Mouse (Mus musculus): ENCODE results near the gene Ankrd2. TPM values are rescaled to one million over a fixed set of nuclear protein-coding genes. Genes with fewer than 3 reads are reported as not detected.

Ankrd2 gene
- 0.17 and 0.29 TPM in 2 replicates for polyA plus RNA-seq (2016; fragmentation: Nextera tagmentation; extraction: Ambion mirVana)

DNA sequence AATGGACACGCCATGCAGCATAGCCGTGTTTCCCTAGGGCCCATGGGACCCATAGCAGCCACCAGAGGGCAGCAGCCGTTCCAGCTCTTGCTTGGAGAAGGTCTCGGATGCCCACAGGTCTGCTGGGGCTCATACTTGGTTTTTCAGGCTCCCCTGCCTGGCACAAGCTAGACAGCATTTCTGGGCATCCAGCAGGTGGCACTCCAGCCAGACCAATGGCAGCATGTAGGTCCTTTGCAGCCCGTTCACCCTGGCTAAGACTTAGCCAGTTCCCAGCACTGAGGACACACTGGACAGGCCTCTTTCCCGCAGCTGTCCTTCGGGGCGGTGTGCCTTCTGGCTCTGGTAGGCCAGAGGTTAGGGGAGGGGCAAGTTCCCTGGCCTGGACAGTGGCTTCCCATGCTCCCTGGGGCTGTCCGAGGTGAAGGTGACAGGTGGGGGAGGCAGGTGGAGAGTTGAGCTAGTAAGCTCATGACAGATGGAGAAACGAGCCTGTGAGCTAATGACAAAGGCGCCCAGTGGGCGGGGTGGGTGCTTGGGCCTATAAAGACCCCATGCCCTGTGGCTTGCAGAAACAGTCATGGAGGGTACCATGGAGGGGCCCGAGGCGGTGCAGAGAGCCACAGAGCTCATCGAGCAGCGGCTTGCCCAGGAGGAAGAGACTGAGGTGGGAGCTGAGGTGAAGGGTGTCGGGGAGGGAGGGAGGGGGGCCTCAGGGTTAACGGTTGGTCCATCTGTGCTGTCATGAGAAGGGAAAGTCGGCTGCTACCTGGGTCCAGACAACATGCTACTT is at the start of gene Ankrd2:
Gene Ankrd2, plus strand, starts transcription at position 545 of the 793 bp plus-strand sequence.
- Histone ChIP-seq H3K9me3 (replicated peaks) (no peaks in the 10 kb centered on the region), H3K4me1 (peaks cover 18% of the 10 kb centered on the region), H3K27me3 (ENCODE audit: low read depth, poor library complexity, severe bottlenecking) (0 out of 2 replicates have a peak, but pooled peaks cover 8% of the 10 kb centered on the region), H3K36me3 (peaks cover 5% of the 10 kb centered on the region; the same call in 1 of the 2 replicates), H3K4me3 (no peak within 1 kb of the TSS), H3K27ac (replicated peaks) (peak within 1 kb of the TSS; percentile 52; the same call in 1 of the 2 replicates)
- peak; percentile 77 for DNase-seq (ENCODE audit: low spot score)
- 71% methylated on average over 19 of the region's 19 CpGs for whole genome bisulfite sequencing

GRCm38 (mm10) chr19:41987206-41987605 is 48.6 kb upstream of the Ankrd2 start:
- Histone ChIP-seq H3K27ac (replicated peaks) (no peak overlapping the region), H3K4me1 (peaks cover 32% of the 10 kb centered on the region), H3K27me3 (ENCODE audit: low read depth, poor library complexity, severe bottlenecking) (peaks cover 29% of the 10 kb centered on the region), H3K4me3 (no peak overlapping the region), H3K9me3 (replicated peaks) (no peaks in the 10 kb centered on the region), H3K36me3 (no peaks in the 10 kb centered on the region)
- no peak for DNase-seq (ENCODE audit: low spot score)
- 95% methylated on average over 4 of the region's 4 CpGs for WGBS

DNA sequence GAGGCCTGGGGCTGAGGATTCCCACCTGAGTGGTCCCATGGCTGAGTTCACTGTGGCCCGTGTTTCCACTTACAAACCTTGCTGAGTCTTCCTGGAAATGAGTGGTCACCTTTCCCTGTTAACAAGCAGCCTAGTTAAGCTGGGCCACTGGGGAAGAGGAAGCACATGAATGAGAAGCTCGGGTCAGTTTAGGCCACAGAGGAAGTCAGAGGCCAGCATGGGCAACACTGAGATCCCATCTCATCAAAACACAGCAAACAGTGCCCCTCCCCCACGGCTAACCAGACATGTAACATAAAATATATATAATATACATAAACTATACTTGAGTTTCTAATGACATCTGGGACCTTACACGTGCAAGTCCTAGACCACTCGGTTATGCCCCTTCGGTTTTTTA is 46.0 kb upstream of the Ankrd2 start:
- Histone ChIP-seq H3K4me3 (no peak overlapping the region), H3K27ac (replicated peaks) (no peak overlapping the region), H3K4me1 (peaks cover 25% of the 10 kb centered on the region), H3K9me3 (replicated peaks) (no peaks in the 10 kb centered on the region), H3K36me3 (no peaks in the 10 kb centered on the region), H3K27me3 (ENCODE audit: low read depth, poor library complexity, severe bottlenecking) (peaks cover 3% of the 10 kb centered on the region; the same call in 1 of the 2 replicates)
- 84% methylated on average over 6 of the region's 6 CpGs for WGBS
- DNase-seq (ENCODE audit: low spot score): no peak

GRCm38 (mm10) chr19:41991926-41992477 is 43.8 kb upstream of the Ankrd2 start:
- Histone ChIP-seq H3K9me3 (replicated peaks) (no peaks in the 10 kb centered on the region), H3K4me3 (no peak overlapping the region), H3K27ac (replicated peaks) (no peak overlapping the region), H3K36me3 (no peaks in the 10 kb centered on the region), H3K4me1 (peaks cover 41% of the 10 kb centered on the region), H3K27me3 (ENCODE audit: low read depth, poor library complexity, severe bottlenecking) (no peaks in the 10 kb centered on the region)
- no peak for DNase-seq (ENCODE audit: low spot score)
- 34% methylated on average over 6 of the region's 6 CpGs for WGBS

DNA sequence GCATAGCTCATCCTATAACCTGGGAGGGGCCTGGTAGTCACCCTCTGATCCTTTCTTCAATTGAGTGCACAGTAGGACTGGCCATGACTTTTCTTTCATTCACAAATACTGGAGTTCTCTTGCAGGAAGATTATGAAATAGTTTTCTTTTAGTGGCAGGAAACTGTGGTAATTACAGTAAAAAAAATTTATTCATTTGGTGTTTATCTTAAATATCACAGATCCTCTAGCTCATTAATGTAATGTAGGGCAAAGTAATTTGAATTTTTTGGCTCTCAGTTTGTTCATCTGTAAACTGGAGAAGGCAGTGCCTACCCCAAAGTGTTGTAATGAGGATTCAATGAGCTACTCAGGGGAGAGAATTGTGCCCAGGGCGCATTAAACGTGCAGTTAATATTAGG is 42.8 kb upstream of the Ankrd2 start:
- Histone ChIP-seq H3K4me1 (peaks cover 41% of the 10 kb centered on the region), H3K4me3 (no peak overlapping the region), H3K27me3 (ENCODE audit: low read depth, poor library complexity, severe bottlenecking) (no peaks in the 10 kb centered on the region), H3K36me3 (no peaks in the 10 kb centered on the region), H3K9me3 (replicated peaks) (no peaks in the 10 kb centered on the region), H3K27ac (replicated peaks) (no peak overlapping the region)
- WGBS: 94% methylated on average over 2 of the region's 2 CpGs
- no peak for DNase-seq (ENCODE audit: low spot score)

GRCm38 (mm10) chr19:41993484-41993883 is 42.3 kb upstream of the Ankrd2 start:
- no peaks in the 10 kb centered on the region for H3K27me3 ChIP-seq (ENCODE audit: low read depth, poor library complexity, severe bottlenecking)
- WGBS: 90% methylated on average over 6 of the region's 6 CpGs
- H3K9me3 ChIP-seq (replicated peaks): no peaks in the 10 kb centered on the region
- peaks cover 40% of the 10 kb centered on the region for H3K4me1 ChIP-seq
- no peak overlapping the region for H3K27ac ChIP-seq (replicated peaks)
- H3K36me3 ChIP-seq: no peaks in the 10 kb centered on the region
- DNase-seq (ENCODE audit: low spot score): no peak
- no peak overlapping the region for H3K4me3 ChIP-seq

- WGBS: 92% methylated on average over 7 of the region's 7 CpGs
- H3K27me3 ChIP-seq (ENCODE audit: low read depth, poor library complexity, severe bottlenecking): no peaks in the 10 kb centered on the region
- H3K4me1 ChIP-seq: peaks cover 34% of the 10 kb centered on the region
- H3K4me3 ChIP-seq: no peak overlapping the region
- no peaks in the 10 kb centered on the region for H3K9me3 ChIP-seq (replicated peaks)
- H3K27ac ChIP-seq (replicated peaks): no peak overlapping the region
- no peaks in the 10 kb centered on the region for H3K36me3 ChIP-seq
- DNase-seq (ENCODE audit: low spot score): no peak
These were observed 41.8 kb upstream of the Ankrd2 start for GRCm38 (mm10) chr19:41994023-41994422.

DNA sequence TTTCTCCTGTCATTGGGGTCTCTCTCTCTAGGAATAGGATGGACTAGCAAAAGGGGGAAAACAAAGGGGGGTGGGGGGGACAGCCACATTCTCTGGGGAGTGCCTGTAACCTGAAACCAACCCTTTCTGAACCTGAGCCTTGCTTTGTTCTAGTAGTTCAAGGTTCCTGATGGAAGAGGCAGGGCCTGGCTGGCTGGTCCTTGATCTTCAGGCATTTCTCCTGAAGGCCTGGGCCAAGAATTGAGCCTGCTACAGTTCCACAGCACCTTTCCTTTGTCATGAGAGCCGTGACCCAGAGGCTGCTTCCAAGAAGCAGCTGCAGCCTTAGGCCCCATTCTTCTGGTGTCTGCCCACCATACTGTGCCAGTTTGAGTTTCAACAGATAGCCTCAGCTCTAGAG is 40.3 kb upstream of the Ankrd2 start:
- Histone ChIP-seq H3K27ac (replicated peaks) (no peak overlapping the region), H3K4me3 (no peak overlapping the region), H3K4me1 (peaks cover 26% of the 10 kb centered on the region), H3K36me3 (no peaks in the 10 kb centered on the region), H3K27me3 (ENCODE audit: low read depth, poor library complexity, severe bottlenecking) (no peaks in the 10 kb centered on the region), H3K9me3 (replicated peaks) (no peaks in the 10 kb centered on the region)
- no peak for DNase-seq (ENCODE audit: low spot score)
- WGBS: 63% methylated on average over 1 of the region's 1 CpGs

DNA sequence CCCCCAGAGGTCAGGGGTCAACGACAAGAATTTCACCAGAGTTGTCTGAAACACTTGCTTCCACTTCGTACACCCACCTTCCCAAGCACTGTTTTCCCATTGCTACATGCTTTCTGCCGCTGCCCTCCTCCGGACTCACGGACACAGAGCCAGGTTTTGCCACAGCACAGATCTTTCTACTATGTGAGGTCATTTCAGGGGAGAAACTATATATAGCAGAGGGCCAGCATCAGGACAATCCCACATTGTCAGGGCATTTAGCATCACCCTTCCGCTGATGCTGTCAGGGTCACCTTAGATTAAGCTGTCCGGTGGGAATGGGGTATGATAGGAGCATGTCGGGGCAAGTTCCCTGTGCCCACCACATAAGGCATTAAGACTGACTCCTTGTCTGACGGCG is 38.7 kb upstream of the Ankrd2 start:
- Histone ChIP-seq H3K27ac (replicated peaks) (no peak overlapping the region), H3K27me3 (ENCODE audit: low read depth, poor library complexity, severe bottlenecking) (no peaks in the 10 kb centered on the region), H3K36me3 (no peaks in the 10 kb centered on the region), H3K4me1 (peaks cover 25% of the 10 kb centered on the region), H3K9me3 (replicated peaks) (no peaks in the 10 kb centered on the region), H3K4me3 (no peak overlapping the region)
- no peak for DNase-seq (ENCODE audit: low spot score)
- WGBS: 88% methylated on average over 10 of the region's 10 CpGs

DNA sequence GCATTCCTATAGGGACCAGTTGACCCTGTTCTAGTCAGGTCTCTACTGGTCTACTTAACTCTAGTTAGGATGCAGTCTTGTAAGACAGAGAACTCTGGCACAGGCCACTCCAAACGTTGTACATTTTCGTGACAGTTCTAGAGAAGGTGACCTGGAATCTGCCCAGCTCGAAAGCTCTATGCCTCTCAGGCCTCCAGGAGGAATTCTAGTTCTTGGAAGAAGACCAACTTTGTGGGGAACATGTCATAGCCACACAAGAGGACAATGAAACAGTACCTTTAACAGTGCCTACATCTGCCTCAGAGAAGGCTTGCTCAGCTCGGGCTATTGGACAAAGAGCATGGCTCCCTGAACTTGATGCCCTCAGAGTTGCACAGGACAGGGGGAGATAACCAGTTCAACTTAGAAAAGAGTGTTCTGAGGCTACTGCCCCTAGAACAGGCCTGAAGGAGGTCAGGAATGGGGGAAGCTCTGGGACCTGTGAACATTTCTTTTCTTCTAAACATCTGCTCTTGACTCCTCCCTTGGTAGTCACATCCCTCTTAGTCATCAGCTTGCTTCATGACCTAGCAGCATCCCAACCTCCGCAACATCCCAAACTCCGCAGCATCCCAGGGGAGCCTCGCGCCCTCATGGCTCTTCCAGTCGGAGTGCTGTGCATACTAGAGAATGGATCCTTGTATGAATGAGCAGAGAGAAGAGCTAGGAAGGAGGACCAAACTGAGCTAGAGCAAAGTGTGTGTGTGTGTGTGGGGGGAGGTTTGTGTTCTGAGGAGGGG is 36.8 kb upstream of the Ankrd2 start:
- H3K4me1 ChIP-seq: peaks cover 22% of the 10 kb centered on the region
- H3K9me3 ChIP-seq (replicated peaks): no peaks in the 10 kb centered on the region
- H3K27me3 ChIP-seq (ENCODE audit: low read depth, poor library complexity, severe bottlenecking): no peaks in the 10 kb centered on the region
- H3K27ac ChIP-seq (replicated peaks): no peak overlapping the region
- DNase-seq (ENCODE audit: low spot score): no peak
- 93% methylated on average over 9 of the region's 9 CpGs for WGBS
- no peak overlapping the region for H3K4me3 ChIP-seq
- H3K36me3 ChIP-seq: no peaks in the 10 kb centered on the region

DNA sequence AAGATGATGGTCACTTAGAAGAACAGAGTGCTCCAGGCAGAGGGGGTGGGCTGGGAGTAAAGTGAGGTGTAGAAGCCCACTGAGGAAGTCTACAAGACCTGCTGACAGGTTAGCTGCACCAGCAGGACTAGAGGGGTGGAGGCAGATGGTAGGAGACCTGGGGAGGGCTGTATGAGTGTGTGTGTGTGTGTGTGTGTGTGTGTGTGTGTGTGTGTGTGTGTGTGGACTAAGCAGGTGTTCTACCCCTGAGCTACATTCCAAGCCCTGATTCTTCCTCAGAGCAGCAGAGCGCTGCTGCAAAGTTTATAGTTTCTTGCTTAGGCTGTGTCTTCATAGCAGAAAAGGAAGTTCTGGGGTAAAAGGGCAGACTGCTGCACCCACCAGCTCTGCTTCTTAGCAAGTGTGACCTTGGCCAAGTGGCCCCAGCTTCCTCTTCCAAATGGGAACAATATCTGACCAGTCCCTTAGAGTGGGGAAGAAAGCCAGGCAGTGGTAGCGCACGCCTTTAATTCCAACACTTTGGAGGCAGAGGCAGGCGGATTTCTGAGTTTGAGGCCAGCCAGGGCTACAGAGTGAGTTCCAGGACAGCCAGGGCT is 36.0 kb upstream of the Ankrd2 start:
- Histone ChIP-seq H3K27me3 (ENCODE audit: low read depth, poor library complexity, severe bottlenecking) (no peaks in the 10 kb centered on the region), H3K9me3 (replicated peaks) (no peaks in the 10 kb centered on the region), H3K4me3 (no peak overlapping the region), H3K27ac (replicated peaks) (no peak overlapping the region), H3K36me3 (no peaks in the 10 kb centered on the region), H3K4me1 (peaks cover 22% of the 10 kb centered on the region)
- no peak for DNase-seq (ENCODE audit: low spot score)
- 85% methylated on average over 4 of the region's 4 CpGs for WGBS

GRCm38 (mm10) chr19:42000446-42000958 is 35.3 kb upstream of the Ankrd2 start:
- no peaks in the 10 kb centered on the region for H3K27me3 ChIP-seq (ENCODE audit: low read depth, poor library complexity, severe bottlenecking)
- H3K4me3 ChIP-seq: no peak overlapping the region
- peaks cover 16% of the 10 kb centered on the region for H3K4me1 ChIP-seq
- DNase-seq (ENCODE audit: low spot score): no peak
- no peak overlapping the region for H3K27ac ChIP-seq (replicated peaks)
- H3K9me3 ChIP-seq (replicated peaks): no peaks in the 10 kb centered on the region
- no peaks in the 10 kb centered on the region for H3K36me3 ChIP-seq
- WGBS: 70% methylated on average over 4 of the region's 4 CpGs

Measured in midbrain, embryonic 10.5 days (tissue).